Mouse (Mus musculus): Measurements from ENCODE around the gene Iqch.

The Iqch gene

DNA sequence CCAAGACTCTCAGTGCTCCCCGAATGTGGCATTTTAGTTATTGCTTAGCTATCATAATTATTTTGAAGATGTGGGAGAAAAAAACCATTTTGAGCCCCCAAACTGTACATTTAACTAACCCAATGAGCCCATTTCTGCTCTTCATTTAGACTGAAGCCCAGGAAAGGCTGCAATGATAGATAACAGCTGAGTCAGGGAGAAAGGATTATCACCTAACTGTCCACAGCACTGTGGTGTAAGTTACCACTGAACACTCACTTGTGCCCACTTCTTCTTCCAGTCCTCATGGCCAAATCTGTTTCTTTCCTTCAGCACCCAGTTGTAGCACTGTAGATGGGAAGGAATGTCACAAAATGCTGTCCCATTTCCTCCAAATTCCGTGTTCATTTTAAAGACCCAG is 106.5 kb downstream of the Iqch start:
- DNase-seq (ENCODE audit: low read depth, low spot score), result no peak

DNA sequence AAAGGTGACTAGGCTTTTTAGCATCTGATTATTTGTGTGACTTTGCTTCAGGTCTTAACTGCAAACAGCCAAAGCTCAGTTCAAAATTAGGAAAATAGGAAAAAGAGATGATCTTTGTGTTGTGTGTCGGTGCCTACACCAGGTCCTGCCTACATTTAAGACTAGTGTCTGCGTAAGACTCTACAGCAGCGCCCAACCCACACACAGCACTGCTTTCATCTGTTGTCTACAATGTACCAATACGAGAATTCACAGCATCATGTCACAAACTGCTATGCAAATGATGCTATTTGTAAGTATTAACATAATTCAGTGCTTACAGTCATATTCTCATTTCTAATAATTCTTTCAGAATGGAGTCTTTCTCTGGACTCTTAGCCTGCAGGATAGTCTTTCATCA is 108.5 kb downstream of the Iqch start:
- DNase-seq (ENCODE audit: low read depth, low spot score), result no peak

DNA sequence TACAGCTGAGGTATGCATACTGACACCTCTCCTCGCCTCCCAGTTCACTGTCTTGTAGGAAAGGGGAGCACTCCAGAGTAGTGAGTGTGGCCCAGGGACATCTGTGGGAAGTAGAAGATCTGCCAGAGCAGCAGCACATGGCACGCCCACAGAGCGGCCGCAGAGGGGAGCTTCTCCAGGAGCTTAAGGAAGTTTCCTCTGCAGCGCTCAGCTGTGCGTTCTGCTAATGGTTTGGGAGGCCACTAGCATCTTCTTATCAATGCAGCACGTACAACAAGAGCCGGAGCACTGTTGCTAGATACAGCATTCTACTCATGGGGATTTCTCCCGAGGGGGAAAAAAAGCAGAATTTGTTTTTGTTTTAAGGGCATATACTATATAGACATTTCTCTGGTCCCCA is 110.0 kb downstream of the Iqch start:
- DNase-seq (ENCODE audit: low read depth, low spot score), result no peak

DNA sequence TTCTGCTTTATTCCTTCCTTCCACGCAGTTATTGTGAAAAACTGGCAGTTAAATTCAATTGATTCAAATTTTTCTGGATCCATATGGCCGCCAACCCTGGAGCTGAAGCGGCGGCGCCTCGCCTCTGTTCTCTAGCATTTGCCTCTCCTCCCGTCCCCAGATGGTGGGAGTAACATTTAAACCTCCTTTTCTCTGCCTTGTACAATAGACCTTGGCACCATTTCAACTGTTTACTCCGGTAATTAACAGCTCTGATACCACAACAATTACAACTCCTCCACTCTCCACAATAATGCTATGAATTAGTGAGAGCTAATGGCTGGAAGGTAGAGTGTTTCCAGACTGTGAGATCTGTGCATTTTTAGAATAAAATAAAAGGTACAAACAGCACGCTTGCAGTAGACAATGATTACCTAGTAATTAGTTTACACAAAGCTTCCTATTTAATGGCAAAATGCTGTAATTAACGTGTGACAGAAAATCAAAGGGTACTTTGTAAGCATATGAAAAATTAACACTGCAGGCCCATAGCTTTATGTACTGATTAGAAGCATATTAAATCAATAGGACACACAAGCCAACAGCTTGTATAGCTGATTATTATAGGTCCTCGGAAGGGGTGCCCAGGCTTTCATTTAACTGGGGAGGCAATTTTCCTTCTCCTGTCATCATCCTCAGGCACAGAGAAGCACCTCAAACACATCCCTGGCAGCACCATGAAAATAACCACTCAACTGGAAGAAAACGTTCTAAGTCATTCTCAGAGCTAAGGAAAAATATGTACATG is 111.6 kb downstream of the Iqch start:
- DNase-seq (ENCODE audit: low read depth, low spot score), result no peak

DNA sequence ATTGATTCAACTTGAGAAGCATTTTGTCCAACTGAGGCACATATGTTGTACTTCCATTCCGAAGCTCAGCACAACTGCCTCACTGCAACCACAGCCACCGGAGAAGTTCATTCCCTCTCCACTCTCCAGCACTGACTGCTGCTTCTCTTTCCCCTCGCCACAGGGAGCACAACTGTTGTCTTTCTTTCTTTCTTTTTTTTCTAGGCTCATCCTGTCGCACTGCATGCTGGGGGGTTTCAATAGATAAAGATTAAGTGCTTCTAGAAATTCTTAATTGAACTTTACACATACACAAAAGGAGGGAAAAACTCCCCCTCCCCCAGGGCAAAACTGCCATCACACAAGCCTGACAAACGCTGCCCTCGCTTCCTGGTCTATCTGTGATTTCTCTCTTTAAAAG is 113.1 kb downstream of the Iqch start:
- DNase-seq (ENCODE audit: low read depth, low spot score), result no peak

DNA sequence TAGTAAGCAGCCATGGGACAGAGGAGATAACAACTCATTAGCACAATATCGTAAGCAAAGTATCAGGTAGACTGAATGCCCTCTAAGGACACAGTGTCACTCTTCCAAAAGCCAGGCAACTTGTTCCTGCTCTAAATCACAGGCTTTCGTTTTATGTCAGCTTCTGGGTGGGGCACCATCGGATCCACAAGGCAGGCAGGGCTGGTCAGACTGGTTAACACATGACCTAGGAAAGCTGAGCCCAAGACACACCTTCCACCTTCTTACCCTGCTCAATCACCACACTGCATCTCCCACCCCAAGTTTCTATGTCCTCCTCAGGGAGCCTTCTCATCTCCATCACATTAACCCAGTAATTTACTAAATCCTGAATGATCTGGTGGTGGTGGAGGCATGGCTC is 136.7 kb downstream of the Iqch start:
- no peak for DNase-seq (ENCODE audit: low read depth, low spot score)

DNA sequence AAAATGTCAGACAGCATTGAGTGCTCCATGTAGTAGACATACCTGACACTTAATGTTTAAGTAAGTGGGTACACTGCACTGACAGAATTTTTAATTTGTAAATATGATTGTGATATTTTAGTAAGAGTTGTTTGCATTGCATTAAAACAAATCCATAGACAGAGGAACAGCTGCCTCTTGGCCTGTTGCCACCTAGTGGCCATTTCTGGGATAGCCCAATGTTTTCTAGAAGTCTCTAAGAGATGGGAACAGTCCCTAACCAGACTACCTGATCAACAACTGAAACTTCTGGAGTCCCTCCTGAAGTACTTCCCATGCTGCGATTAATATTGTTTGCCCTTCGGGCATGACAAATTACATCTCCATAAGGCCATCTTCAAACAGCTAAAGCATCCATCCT is 140.0 kb downstream of the Iqch start:
- peak; percentile 36 for DNase-seq (ENCODE audit: low read depth, low spot score)

DNA sequence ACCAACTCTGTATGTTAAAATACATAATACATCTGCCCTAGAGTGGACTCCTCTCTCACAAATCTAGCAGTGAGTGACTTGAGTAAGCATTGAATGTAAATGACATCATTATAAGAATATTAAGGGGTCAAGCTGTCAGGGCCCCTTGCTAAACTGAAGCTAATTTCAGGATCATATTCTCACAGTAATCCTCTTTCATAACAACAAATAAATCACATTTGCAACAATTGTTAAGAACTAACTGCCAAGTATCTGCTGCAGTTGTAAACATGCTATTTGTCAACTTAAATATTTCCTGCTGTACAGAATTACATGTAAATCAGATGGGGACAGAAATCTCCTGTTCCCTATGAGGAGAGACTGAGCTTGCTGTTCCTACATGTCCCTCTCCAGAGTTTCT is 145.9 kb downstream of the Iqch start:
- DNase-seq (ENCODE audit: low read depth, low spot score), result no peak

DNA sequence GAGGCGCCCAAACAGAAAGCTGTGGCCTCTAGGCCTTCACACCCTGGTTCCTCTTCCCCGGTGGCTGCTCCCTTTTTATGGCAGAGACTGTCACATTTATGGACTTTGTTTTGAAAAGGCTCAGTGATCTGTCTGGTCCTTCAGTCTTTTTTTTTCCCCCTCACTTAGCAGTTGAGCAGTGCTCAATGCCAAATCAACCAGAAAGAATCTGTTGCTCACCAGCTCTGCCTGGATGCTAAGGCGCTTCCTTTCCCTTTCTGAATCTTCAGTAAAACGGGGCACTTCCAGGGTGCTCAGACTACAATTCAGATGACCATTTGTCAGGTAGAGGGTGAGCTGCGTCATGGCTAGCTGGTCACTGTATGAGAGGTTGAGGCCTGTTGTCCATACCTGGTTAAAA is 148.0 kb downstream of the Iqch start:
- DNase-seq (ENCODE audit: low read depth, low spot score), result no peak

DNA sequence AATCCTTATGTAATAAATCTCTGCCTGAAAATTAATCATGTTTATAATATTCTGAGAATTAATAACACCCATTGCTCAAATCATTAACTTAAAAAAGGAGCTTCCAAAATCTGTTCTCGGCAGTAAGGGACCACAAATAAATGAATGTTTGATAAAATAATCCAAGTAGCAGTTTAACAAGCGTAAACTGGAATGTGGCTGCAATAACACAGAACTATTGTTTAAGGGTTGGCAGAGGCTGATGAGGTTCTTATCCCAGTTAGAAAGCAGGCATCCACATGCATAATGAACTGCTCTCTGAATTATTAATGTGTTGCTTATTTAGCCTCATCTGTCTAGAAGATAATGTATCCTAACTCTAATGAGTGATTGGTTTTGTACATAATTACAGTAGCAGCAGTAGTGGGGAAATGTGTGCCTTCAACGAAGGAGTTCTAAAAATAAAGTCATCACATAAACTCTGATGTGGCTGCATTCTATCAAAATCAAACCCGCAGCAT is 151.7 kb downstream of the Iqch start:
- no peak for DNase-seq (ENCODE audit: low read depth, low spot score)

DNA sequence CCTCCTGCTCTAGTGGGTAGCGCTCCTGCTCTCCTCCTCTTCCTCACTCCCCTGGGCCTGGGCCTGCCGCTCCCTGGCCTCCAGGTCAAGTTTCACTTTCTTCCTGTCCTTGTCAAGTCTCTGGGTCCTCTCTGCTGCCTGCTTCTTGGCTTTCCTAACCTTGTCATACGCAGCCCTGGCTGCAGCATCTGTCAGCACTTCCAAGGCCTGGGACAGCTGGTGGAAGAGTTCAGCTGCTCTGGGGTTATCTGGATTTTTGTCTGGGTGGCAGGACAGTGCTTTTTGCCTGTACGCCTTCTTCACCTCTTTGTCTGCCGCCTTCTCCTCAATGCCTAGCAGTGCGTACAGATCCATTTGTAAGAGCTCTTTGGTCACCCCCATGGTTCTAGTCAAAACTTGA is 158.6 kb downstream of the Iqch start:
- no peak for DNase-seq (ENCODE audit: low read depth, low spot score)

DNA sequence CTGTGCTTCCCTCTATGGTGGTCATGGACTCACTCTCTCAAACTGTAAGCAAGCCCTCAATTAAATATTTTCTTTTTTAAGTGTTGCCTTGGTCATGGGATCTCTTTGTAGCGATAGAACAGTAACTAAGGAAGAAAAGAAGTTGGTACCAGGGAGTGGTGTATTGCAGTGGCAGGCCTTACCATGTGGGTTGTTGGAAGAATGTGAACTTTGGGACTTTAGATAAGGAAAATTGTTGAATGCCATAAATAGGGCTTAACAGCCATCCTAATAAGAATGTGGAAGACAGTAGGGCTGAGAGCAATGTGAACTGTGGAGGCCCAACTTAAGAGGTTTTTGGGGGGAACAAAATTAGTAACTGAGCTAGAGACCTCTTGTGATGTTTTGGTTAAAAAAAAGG is 171.6 kb downstream of the Iqch start:
- DNase-seq (ENCODE audit: low read depth, low spot score), result no peak

DNA sequence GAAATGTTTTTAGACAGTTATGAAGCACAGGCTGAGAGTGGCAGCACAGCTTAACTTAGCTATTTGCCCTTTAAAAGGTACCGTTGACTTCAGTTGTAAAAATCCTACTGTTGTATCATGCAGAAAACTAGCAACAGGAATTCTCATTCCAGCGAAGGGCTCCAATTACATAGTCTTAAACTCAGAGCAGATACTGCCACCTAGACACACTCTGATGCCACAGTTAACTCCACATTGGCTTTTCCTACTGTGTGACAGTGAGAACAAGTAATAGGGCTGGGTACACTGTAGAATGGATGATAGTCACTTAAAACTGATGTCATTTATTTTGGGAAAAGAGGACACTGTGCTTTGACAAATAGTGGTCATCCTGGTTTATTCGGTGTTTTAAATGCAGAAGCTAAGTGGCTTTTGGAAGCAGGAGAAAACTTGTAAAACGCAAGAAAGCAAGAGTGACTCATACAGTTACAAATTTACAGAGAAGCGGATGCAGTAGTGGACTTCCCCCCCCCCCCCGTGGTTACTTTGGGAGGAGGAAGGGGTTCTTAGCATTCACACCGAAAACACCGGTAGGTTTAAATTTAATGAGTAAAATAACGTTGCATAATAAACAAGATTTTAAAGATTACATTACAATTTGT is 181.1 kb downstream of the Iqch start:
- no peak for DNase-seq (ENCODE audit: low read depth, low spot score)

DNA sequence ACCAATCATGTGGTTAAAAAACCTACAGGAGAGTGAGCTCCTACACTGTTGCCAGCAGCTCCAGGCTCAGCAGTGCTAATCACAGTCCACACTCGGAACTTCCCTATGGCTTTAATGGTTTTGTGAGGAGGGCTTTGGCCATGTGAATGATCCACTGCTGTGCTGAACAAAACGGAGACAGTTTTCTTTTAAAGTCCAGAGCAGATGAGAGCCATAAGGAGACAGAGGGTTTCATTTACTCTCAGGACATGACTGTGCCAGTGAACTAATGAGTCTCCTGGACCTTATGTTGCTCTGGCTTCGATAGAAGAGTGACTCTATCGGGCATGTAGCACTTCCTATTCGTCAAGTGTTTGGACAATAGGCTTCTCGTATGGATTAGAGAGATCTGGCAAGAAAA is 181.9 kb downstream of the Iqch start:
- DNase-seq (ENCODE audit: low read depth, low spot score), result no peak

DNA sequence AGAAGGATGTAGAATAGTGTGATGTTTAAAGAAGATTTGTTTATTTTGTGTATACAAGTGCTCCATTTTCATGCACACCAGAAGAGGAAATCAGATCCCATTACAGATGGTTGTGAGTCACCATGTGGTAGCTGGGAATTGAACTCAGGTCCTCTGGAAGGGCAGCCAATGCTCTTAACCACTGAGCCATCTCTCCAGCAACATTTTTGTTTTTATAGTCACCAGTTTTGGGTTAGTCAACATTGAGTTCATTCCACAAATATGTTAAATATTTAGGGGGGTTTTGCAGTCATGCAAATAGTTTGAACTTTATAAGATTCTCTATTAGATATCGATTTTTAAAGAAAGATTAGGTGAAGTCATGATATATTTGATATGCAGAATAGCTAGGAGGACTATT is 202.1 kb downstream of the Iqch start:
- no peak for DNase-seq (ENCODE audit: low read depth, low spot score)

DNA sequence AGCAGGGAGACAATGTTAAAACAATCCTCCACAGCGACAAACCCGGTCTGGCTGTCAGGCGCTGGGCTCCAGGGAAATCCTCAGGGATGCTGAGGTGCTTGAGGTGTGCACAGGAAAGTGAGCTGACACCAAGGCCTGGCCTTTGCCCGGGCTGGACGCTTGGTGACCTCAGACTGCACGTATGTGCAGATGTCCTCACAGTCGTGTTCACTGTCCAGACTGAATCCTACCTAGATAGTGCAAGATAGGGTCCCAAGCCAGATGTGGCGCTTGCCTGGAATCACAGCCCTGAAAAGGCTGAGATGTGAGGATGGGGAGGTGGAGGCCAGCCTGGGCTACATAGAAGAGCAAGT is 202.9 kb downstream of the Iqch start:
- DNase-seq (ENCODE audit: low read depth, low spot score), result no peak

DNA sequence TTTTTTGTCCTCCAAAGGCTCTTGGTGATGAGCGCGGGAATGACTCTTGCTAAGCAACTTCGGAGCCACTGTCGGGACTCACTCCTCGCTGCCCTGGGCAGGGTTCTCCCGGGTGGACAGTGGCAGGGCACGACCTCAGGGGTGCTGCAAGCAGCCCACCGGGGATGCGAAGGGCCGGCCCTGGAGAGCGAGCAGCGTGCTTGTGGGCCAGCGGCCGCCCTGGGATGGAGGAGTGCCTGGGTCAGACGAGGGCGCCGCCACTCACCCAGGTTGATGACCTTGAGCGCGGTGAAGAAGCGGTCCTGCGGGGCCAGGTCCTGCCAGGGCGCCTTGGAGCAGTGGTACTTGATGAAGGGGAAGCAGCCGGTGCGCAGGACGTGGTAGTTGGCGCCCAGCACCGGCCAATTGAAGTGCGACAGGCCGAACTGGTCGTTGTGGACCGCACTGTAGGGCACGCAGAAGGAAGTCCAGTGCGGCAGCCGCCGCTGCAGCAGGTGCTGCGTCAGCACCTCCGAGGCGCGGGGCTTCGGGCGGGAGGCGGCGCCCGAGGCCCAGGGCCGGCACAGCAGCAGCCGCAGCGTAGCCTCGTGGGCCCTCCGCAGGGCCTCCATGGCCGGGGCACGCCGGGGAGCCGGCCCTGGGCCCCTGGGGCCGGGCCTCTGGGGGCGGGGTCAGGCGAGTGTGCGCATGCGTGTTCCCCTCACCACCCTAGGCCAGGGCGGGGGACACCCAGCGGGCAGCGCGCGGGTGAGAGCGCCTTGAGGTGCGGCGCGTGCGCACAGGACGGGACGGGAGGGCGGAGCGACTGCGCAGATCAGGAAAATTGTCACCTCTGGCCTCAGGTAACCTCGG is 203.5 kb downstream of the Iqch start, which contains the start of gene 2300009A05Rik:
2300009A05Rik (minus strand) TSS at position 636 of the 852 bp plus-strand sequence.
- peak; percentile 70 for DNase-seq (ENCODE audit: low read depth, low spot score)

DNA sequence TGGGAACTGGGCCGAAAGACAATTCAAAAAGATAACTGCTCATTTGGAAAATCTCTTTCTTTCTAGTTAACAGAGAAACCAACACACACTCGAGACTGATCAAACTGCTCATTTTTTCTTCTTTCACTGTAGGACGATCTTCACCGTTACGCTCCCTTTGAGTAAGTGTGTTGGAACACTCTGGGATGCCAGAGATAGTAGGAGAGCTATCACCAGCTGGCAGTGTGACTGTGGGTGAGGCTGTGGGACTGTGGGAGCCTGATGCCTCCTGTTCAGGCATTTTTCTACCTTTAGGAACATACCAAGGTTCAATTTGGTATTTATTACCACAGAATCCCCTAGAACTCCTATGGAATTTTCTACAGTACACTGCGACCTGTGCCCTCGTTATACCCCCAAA is 206.7 kb downstream of the Iqch start:
- DNase-seq (ENCODE audit: low read depth, low spot score), result no peak

DNA sequence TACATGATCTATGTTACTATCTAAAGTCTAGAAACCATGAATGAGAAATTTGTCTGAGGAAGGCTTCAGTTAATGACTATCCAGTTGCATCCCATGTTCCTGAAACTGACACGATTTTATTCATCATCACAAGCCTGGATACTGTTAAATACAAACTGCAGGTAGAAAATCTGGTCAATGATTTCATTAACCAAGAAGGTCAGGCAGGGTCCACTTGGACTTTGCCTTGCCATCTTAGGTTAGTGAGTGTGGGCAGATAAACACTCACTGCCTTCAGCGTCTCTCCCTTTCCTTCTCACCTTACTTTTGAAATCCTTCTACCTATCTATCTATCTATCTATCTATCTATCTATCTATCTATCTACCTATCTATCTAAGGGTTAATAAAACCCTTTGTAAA is 211.0 kb downstream of the Iqch start:
- DNase-seq (ENCODE audit: low read depth, low spot score), result no peak

DNA sequence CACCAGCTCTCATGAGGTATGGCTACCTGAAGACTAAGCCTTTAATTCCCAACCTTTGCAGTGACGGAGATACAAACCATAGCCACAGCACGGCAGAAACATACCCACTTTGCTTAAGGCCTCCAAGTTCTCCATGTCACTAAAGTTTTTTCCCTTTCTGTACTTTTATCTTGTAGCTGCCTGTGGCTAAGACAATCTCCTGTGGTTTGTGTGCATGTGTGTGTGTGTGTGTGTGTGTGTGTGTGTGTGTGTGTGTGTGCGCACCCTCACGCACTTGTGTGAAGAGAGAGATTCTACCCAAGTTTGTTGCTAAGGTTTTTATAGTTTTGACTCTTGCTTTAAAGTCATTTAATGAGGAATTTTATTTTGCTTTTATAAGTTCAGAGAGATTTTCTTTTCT is 219.5 kb downstream of the Iqch start:
- DNase-seq (ENCODE audit: low read depth, low spot score), result no peak

DNA sequence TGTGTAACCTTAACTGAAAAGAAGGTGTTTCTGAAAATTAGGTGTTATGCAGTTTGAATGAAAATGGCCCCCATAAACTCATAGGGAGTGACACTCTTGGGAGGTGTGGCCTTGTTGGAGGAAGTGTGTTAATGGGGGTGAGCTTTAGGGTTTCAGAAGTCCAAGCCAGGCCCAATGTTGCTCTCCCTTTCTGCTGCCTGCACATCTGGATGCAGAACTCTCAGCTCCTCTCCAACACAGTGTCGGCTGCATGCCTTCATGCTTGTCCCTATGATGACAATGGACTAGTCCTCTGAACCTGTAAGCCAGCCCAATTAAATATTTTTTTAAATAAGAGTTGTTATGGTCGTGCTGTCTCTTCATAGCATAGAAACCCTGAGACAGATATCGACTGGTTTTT is 222.0 kb downstream of the Iqch start:
- DNase-seq (ENCODE audit: low read depth, low spot score), result no peak

DNA sequence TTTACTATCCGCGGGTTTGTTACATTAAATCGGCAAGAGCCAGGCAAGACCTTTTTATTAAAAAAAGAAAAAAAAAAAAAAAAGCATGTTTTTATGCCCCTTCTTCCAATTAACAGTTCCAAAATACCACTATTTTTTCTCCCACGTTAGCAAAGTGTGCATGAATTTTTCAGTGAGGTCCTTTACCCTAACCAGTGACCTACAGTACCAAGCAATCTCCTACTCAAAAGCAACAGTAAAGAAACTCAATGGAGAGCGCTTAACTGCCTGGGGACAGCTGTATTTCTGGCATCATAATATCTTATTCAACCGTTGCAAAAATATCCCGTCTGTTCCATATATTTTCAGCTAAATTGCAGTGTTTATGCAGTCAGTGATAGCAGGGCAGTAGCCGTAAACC is 224.1 kb downstream of the Iqch start:
- DNase-seq (ENCODE audit: low read depth, low spot score), result no peak
